Mouse (Mus musculus): ENCODE data around the gene Cenpu. TPM values are rescaled to one million over a fixed set of nuclear protein-coding genes. Genes with fewer than 3 reads are reported as not detected.
"Not testable (repeated sequence)": the region's sequence is repeated elsewhere in the genome, so short reads cannot be mapped to it uniquely, and the experiment has no call there.

Cenpu gene
- polyA plus RNA-seq, 1 experiment from 2014 or later, result 10.7 TPM

DNA sequence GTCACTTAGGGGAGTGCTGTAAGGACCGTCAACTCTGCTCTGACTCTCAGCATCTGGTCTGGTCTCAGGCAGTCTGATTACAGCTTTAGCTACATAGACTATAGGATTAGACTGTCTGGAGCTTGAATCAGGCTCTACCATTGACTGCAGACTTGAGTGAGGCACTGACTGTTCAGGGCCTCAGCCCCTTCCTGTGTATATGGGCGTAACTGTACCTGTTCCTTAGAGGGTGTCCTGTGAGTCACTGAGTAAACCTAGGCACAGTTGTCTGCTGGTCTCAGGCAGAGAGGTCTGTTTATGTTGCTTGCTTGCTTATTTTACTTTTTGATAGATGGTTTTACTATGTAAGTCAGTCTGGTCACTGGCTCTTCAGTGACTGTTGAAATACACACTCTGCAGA is 22.1 kb downstream of the Cenpu start:
- WGBS, result 87% methylated on average over 2 of the region's 2 CpGs
- Histone ChIP-seq H3K27me3 (replicated peaks) (no peaks in the 10 kb centered on the region), H3K27ac (ENCODE audit: poor library complexity, severe bottlenecking) (no peak overlapping the region), H3K36me3 (peaks cover 60% of the 10 kb centered on the region), H3K9me3 (replicated peaks) (no peaks in the 10 kb centered on the region), H3K9ac (no peak overlapping the region), H3K4me2 (no peak overlapping the region), H3K4me3 (no peak overlapping the region), H3K4me1 (replicated peaks) (no peaks in the 10 kb centered on the region)
- no peak for ATAC-seq (ENCODE audit: insufficient number of reproducible peaks, low FRiP score)

DNA sequence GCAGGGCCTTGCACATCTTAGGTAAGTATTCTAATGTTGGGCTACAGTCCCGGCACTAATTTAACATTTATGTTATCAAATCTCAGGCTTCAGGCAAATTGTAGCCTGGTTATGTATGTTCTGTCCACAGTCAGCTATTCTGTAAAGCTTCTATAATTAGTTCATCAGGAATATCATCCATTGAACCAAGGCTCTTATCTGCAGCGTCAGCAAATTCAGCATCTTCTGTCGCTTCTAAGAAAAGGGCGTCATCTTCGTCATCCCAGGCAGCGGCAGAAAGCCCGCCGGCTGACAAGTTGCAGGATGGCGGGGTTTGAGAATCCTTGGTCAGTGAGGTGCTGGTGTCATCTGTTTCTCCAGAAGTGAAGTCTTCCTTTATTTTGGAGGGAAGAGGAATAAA is 27.0 kb downstream of the Cenpu start:
- Histone ChIP-seq H3K36me3 (peaks cover 63% of the 10 kb centered on the region), H3K27me3 (replicated peaks) (no peaks in the 10 kb centered on the region), H3K9me3 (replicated peaks) (no peaks in the 10 kb centered on the region), H3K4me3 (no peak overlapping the region), H3K4me1 (replicated peaks) (no peaks in the 10 kb centered on the region), H3K4me2 (no peak overlapping the region), H3K27ac (ENCODE audit: poor library complexity, severe bottlenecking) (no peak overlapping the region), H3K9ac (no peak overlapping the region)
- WGBS, result 91% methylated on average over 9 of the region's 9 CpGs
- ATAC-seq (ENCODE audit: insufficient number of reproducible peaks, low FRiP score), result no peak

DNA sequence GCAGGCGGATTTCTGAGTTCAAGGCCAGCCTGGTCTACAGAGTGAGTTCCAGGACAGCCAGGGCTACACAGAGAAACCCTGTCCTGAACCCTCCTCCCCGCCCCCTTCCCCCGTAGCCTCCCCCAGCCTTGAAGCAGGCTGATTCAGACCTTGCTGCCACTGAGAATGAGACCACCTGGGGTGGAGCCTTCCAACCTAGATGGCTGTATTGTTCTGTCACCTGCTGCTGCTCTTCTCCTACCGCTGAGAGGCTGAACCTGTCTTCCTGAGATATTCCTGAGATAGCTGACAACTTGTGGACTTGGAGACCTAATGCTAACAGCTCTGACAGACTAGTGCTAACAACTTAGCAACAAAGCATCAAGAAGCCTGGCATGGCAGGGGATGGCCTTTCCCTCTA is 32.5 kb downstream of the Cenpu start:
- H3K4me2 ChIP-seq; H3K9ac ChIP-seq; H3K4me3 ChIP-seq; H3K27me3 ChIP-seq (replicated peaks); ATAC-seq (ENCODE audit: insufficient number of reproducible peaks, low FRiP score); H3K9me3 ChIP-seq (replicated peaks); H3K4me1 ChIP-seq (replicated peaks); H3K27ac ChIP-seq (ENCODE audit: poor library complexity, severe bottlenecking): not testable (repeated sequence)
- peaks cover 29% of the 10 kb centered on the region for H3K36me3 ChIP-seq
- 48% methylated on average over 4 of the region's 4 CpGs for WGBS

DNA sequence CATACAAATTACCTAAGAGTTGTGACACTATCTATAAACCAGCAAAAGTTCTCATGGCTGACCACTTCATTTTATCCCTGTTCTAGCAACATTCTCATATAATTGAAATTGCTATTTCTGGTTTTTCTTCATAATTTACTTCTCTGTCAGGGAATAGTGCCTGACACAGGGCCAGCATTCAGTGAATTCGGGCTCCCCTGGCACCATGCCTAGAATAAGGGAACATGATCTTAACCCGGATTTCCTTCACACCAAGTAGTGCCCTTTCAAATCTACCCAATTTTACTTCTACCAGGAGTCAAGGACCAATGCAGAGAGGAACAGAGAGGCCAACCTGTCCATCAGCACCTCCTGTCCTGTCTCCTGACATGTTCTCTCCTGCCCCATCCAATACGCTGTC is 33.7 kb downstream of the Cenpu start:
- Histone ChIP-seq H3K4me1 (replicated peaks) (no peaks in the 10 kb centered on the region), H3K9me3 (replicated peaks) (no peaks in the 10 kb centered on the region), H3K4me2 (no peak overlapping the region), H3K9ac (no peak overlapping the region), H3K4me3 (no peak overlapping the region), H3K27ac (ENCODE audit: poor library complexity, severe bottlenecking) (no peak overlapping the region), H3K27me3 (replicated peaks) (no peaks in the 10 kb centered on the region), H3K36me3 (peaks cover 24% of the 10 kb centered on the region)
- WGBS, result 80% methylated on average over 3 of the region's 3 CpGs
- ATAC-seq (ENCODE audit: insufficient number of reproducible peaks, low FRiP score), result no peak

GRCm38 (mm10) chr8:46587911-46588310 is 36.1 kb downstream of the Cenpu start:
- H3K9ac ChIP-seq, result no peak overlapping the region
- H3K27ac ChIP-seq (ENCODE audit: poor library complexity, severe bottlenecking), result no peak overlapping the region
- H3K27me3 ChIP-seq (replicated peaks), result no peaks in the 10 kb centered on the region
- no peak overlapping the region for H3K4me2 ChIP-seq
- no peak for ATAC-seq (ENCODE audit: insufficient number of reproducible peaks, low FRiP score)
- 50% methylated on average over 5 of the region's 5 CpGs for WGBS
- H3K4me1 ChIP-seq (replicated peaks), result no peaks in the 10 kb centered on the region
- peaks cover 16% of the 10 kb centered on the region for H3K36me3 ChIP-seq
- no peaks in the 10 kb centered on the region for H3K9me3 ChIP-seq (replicated peaks)
- H3K4me3 ChIP-seq, result no peak overlapping the region

GRCm38 (mm10) chr8:46588663-46589062 is 36.8 kb downstream of the Cenpu start:
- no peak overlapping the region for H3K27ac ChIP-seq (ENCODE audit: poor library complexity, severe bottlenecking)
- H3K9me3 ChIP-seq (replicated peaks), result no peaks in the 10 kb centered on the region
- WGBS, result 93% methylated on average over 2 of the region's 2 CpGs
- no peak overlapping the region for H3K4me2 ChIP-seq
- H3K4me1 ChIP-seq (replicated peaks), result peaks cover under 1% of the 10 kb centered on the region; the same call in 1 of the 2 replicates
- no peaks in the 10 kb centered on the region for H3K27me3 ChIP-seq (replicated peaks)
- no peak overlapping the region for H3K4me3 ChIP-seq
- no peak overlapping the region for H3K9ac ChIP-seq
- H3K36me3 ChIP-seq, result peaks cover 16% of the 10 kb centered on the region
- ATAC-seq (ENCODE audit: insufficient number of reproducible peaks, low FRiP score), result no peak

GRCm38 (mm10) chr8:46593067-46593466 is 41.2 kb downstream of the Cenpu start:
- Histone ChIP-seq H3K27ac (ENCODE audit: poor library complexity, severe bottlenecking) (no peak overlapping the region), H3K9ac (no peak overlapping the region), H3K4me1 (replicated peaks) (peaks cover 11% of the 10 kb centered on the region), H3K4me2 (no peak overlapping the region), H3K36me3 (peaks cover 19% of the 10 kb centered on the region), H3K9me3 (replicated peaks) (no peaks in the 10 kb centered on the region), H3K4me3 (no peak overlapping the region), H3K27me3 (replicated peaks) (no peaks in the 10 kb centered on the region)
- ATAC-seq (ENCODE audit: insufficient number of reproducible peaks, low FRiP score), result no peak
- WGBS, result 66% methylated on average over 8 of the region's 8 CpGs

- H3K9me3 ChIP-seq (replicated peaks), result no peaks in the 10 kb centered on the region
- ATAC-seq (ENCODE audit: insufficient number of reproducible peaks, low FRiP score), result no peak
- H3K9ac ChIP-seq, result no peak overlapping the region
- no peak overlapping the region for H3K27ac ChIP-seq (ENCODE audit: poor library complexity, severe bottlenecking)
- H3K4me1 ChIP-seq (replicated peaks), result peaks cover 19% of the 10 kb centered on the region
- no peaks in the 10 kb centered on the region for H3K27me3 ChIP-seq (replicated peaks)
- H3K36me3 ChIP-seq, result peaks cover 19% of the 10 kb centered on the region
- no peak overlapping the region for H3K4me2 ChIP-seq
- no peak overlapping the region for H3K4me3 ChIP-seq
- 48% methylated on average over 2 of the region's 2 CpGs for WGBS
These were observed 41.9 kb downstream of the Cenpu start for GRCm38 (mm10) chr8:46593772-46594171.

- Histone ChIP-seq H3K27ac (ENCODE audit: poor library complexity, severe bottlenecking) (no peak overlapping the region), H3K4me1 (replicated peaks) (peaks cover 24% of the 10 kb centered on the region), H3K4me3 (no peak overlapping the region), H3K4me2 (no peak overlapping the region), H3K9me3 (replicated peaks) (no peaks in the 10 kb centered on the region), H3K9ac (no peak overlapping the region), H3K36me3 (peaks cover 14% of the 10 kb centered on the region), H3K27me3 (replicated peaks) (no peaks in the 10 kb centered on the region)
- no peak for ATAC-seq (ENCODE audit: insufficient number of reproducible peaks, low FRiP score)
- 72% methylated on average over 2 of the region's 2 CpGs for WGBS
These were observed 43.8 kb downstream of the Cenpu start for GRCm38 (mm10) chr8:46595593-46595992.

GRCm38 (mm10) chr8:46596530-46596929 is 44.7 kb downstream of the Cenpu start:
- H3K4me2 ChIP-seq, result no peak overlapping the region
- no peaks in the 10 kb centered on the region for H3K9me3 ChIP-seq (replicated peaks)
- WGBS, result 84% methylated on average over 2 of the region's 2 CpGs
- H3K9ac ChIP-seq, result no peak overlapping the region
- H3K4me3 ChIP-seq, result no peak overlapping the region
- no peak for ATAC-seq (ENCODE audit: insufficient number of reproducible peaks, low FRiP score)
- H3K4me1 ChIP-seq (replicated peaks), result peaks cover 24% of the 10 kb centered on the region
- peaks cover 14% of the 10 kb centered on the region for H3K36me3 ChIP-seq
- no peaks in the 10 kb centered on the region for H3K27me3 ChIP-seq (replicated peaks)
- no peak overlapping the region for H3K27ac ChIP-seq (ENCODE audit: poor library complexity, severe bottlenecking)

DNA sequence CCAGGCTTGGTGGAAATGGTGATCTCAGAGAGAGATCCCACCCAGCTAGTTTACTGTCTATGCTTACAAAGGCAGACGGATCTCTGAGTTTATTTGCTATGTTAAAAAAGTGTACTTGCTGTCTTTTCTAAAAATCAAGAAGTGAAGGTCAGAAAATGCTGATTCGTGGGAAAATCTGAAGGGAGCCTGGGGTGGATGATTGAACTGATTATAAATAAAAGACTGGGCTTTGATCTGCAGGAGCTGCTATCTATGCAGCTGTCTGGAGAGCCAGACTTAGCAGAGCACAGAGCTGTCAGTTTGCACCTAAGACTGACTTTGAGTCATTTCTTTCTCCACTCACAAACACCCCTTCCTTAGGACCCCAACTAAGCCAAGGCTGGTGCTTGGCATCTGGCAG is 45.6 kb downstream of the Cenpu start:
- Histone ChIP-seq H3K4me2 (no peak overlapping the region), H3K27ac (ENCODE audit: poor library complexity, severe bottlenecking) (0 out of 2 replicates have a peak overlapping the region, but pooled peaks have one; percentile 8), H3K36me3 (peaks cover 14% of the 10 kb centered on the region), H3K4me1 (replicated peaks) (peaks cover 24% of the 10 kb centered on the region), H3K9me3 (replicated peaks) (no peaks in the 10 kb centered on the region), H3K4me3 (no peak overlapping the region), H3K9ac (no peak overlapping the region), H3K27me3 (replicated peaks) (no peaks in the 10 kb centered on the region)
- 62% methylated on average over 2 of the region's 2 CpGs for WGBS
- ATAC-seq (ENCODE audit: insufficient number of reproducible peaks, low FRiP score), result no peak

DNA sequence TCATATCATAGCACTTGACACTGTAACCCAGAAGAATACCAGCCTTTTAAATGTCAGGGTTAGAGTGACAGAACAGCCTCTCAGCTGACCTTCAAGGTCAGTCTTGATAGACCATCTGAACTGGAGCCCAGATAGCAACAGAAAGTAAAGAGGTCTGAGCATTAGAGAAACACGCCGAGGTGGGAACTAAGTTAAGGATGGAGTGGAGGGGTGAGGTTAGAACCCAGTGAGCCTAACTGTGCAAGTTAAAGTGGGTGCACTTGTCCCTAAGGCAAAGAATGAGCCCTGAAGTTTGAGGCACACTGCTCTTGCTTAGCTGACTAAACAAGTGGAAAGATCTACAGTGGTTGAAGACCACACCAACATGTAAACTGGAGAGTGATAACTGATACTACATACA is 46.3 kb downstream of the Cenpu start:
- 51% methylated on average over 2 of the region's 2 CpGs for WGBS
- no peak overlapping the region for H3K9ac ChIP-seq
- no peak overlapping the region for H3K4me3 ChIP-seq
- no peak overlapping the region for H3K4me2 ChIP-seq
- H3K9me3 ChIP-seq (replicated peaks), result no peaks in the 10 kb centered on the region
- ATAC-seq (ENCODE audit: insufficient number of reproducible peaks, low FRiP score), result no peak
- peaks cover 17% of the 10 kb centered on the region for H3K36me3 ChIP-seq
- H3K27ac ChIP-seq (ENCODE audit: poor library complexity, severe bottlenecking), result no peak overlapping the region
- H3K27me3 ChIP-seq (replicated peaks), result no peaks in the 10 kb centered on the region
- peaks cover 24% of the 10 kb centered on the region for H3K4me1 ChIP-seq (replicated peaks)

All from heart, embryonic 12.5 days (tissue).